Mouse (Mus musculus): ENCODE measurements at regions not wholly inside any gene's neighbourhood (a gene's known extent, or its start where the extent isn't known, plus 50 kb on each side); places are given as distances from the start of the nearest gene placed in this dataset.

- no peak for DNase-seq (ENCODE audit: low spot score in 2 of 2)
Observed at GRCm38 (mm10) chr1:186379938-186380847, 263.1 kb upstream of the Lyplal1 start.

GRCm38 (mm10) chr1:186376906-186377623 lies 260.0 kb upstream of the Lyplal1 start:
- DNase-seq (ENCODE audit: low spot score in 2 of 2): no peak

- no peak for DNase-seq (ENCODE audit: low spot score in 2 of 2)
Observed at GRCm38 (mm10) chr1:186374009-186374649, 257.0 kb upstream of the Lyplal1 start.

- DNase-seq (ENCODE audit: low spot score in 2 of 2): no peak
Observed at GRCm38 (mm10) chr1:186373386-186373785, 256.3 kb upstream of the Lyplal1 start.

- no peak for DNase-seq (ENCODE audit: low spot score in 2 of 2)
Observed at GRCm38 (mm10) chr1:186372770-186373353, 255.8 kb upstream of the Lyplal1 start.

- DNase-seq (ENCODE audit: low spot score in 2 of 2): no peak
Observed at GRCm38 (mm10) chr1:186363356-186363755, 246.2 kb upstream of the Lyplal1 start.

- no peak for DNase-seq (ENCODE audit: low spot score in 2 of 2)
Observed at GRCm38 (mm10) chr1:186358011-186358670, 241.0 kb upstream of the Lyplal1 start.

- no peak for DNase-seq (ENCODE audit: low spot score in 2 of 2)
Observed at GRCm38 (mm10) chr1:186354742-186355141, 237.6 kb upstream of the Lyplal1 start.

GRCm38 (mm10) chr1:186354072-186354471 lies 237.0 kb upstream of the Lyplal1 start:
- DNase-seq (ENCODE audit: low spot score in 2 of 2): no peak

GRCm38 (mm10) chr1:186350381-186350780 lies 233.3 kb upstream of the Lyplal1 start:
- DNase-seq (ENCODE audit: low spot score in 2 of 2): no peak

GRCm38 (mm10) chr1:186349966-186350365 lies 232.9 kb upstream of the Lyplal1 start:
- DNase-seq (ENCODE audit: low spot score in 2 of 2): no peak

- no peak for DNase-seq (ENCODE audit: low spot score in 2 of 2)
Observed at GRCm38 (mm10) chr1:186347413-186348147, 230.5 kb upstream of the Lyplal1 start.

- peak; percentile 8 to 32 for DNase-seq (ENCODE audit: low spot score in 2 of 2)
Observed at GRCm38 (mm10) chr1:186345449-186345848, 228.3 kb upstream of the Lyplal1 start.

GRCm38 (mm10) chr1:186342931-186343506 lies 225.9 kb upstream of the Lyplal1 start:
- DNase-seq (ENCODE audit: low spot score in 2 of 2): no peak

- no peak for DNase-seq (ENCODE audit: low spot score in 2 of 2)
Observed at GRCm38 (mm10) chr1:186342391-186342790, 225.3 kb upstream of the Lyplal1 start.

GRCm38 (mm10) chr1:186341878-186342277 lies 224.8 kb upstream of the Lyplal1 start:
- no peak for DNase-seq (ENCODE audit: low spot score in 2 of 2)

- no peak for DNase-seq (ENCODE audit: low spot score in 2 of 2)
Observed at GRCm38 (mm10) chr1:186340701-186341100, 223.6 kb upstream of the Lyplal1 start.

GRCm38 (mm10) chr1:186317285-186317684 lies 200.2 kb upstream of the Lyplal1 start:
- DNase-seq (ENCODE audit: low spot score in 2 of 2): no peak

GRCm38 (mm10) chr1:186314180-186314579 lies 197.1 kb upstream of the Lyplal1 start:
- DNase-seq (ENCODE audit: low spot score in 2 of 2): no peak

GRCm38 (mm10) chr1:186312698-186313097 lies 195.6 kb upstream of the Lyplal1 start:
- DNase-seq (ENCODE audit: low spot score in 2 of 2): no peak

Data from left cerebral cortex, adult 18-20 months (tissue).